Mouse (Mus musculus) frontal cortex, postnatal 10 days (tissue): Measurements from ENCODE around the gene Gm42417.

Source experiments
- DNase-seq, 2 experiments: peaks; one replicate each; pipeline ENCODE4 v3.0.0; 2022; ENCODE audit warnings: low spot score in 2 of 2, mixed read lengths in 1 of 2

The Gm42417 gene

GRCm38 (mm10) chr1:36539186-36539585, at the start of gene Gm42417:
TSS of gene Gm42417 (minus strand) at chr1:36539429.
- DNase-seq: no peak

GRCm38 (mm10) chr1:36587860-36588259, 48.6 kb upstream of the Gm42417 start:
- no peak for DNase-seq

- no peak for DNase-seq
Observed at GRCm38 (mm10) chr1:36586288-36586687, 47.1 kb upstream of the Gm42417 start.

- no peak for DNase-seq
Observed at GRCm38 (mm10) chr1:36583408-36584116, 44.3 kb upstream of the Gm42417 start.

- DNase-seq: no peak
Observed at GRCm38 (mm10) chr1:36582211-36582610, 43.0 kb upstream of the Gm42417 start.

- no peak for DNase-seq
Observed at GRCm38 (mm10) chr1:36581260-36581659, 42.0 kb upstream of the Gm42417 start.

GRCm38 (mm10) chr1:36580384-36581207, 41.4 kb upstream of the Gm42417 start:
- DNase-seq: peak; percentile 55 to 66

- DNase-seq: no peak
Observed at GRCm38 (mm10) chr1:36579974-36580383, 40.8 kb upstream of the Gm42417 start.

GRCm38 (mm10) chr1:36576991-36577675, 37.9 kb upstream of the Gm42417 start:
- no peak for DNase-seq

- no peak for DNase-seq
Observed at GRCm38 (mm10) chr1:36575347-36575746, 36.1 kb upstream of the Gm42417 start.

GRCm38 (mm10) chr1:36574196-36574955, 35.1 kb upstream of the Gm42417 start:
- DNase-seq: no peak

GRCm38 (mm10) chr1:36573524-36573923, 34.3 kb upstream of the Gm42417 start:
- DNase-seq: no peak

GRCm38 (mm10) chr1:36572709-36573108, 33.5 kb upstream of the Gm42417 start:
- DNase-seq: no peak

- DNase-seq: no peak
Observed at GRCm38 (mm10) chr1:36572140-36572700, 33.0 kb upstream of the Gm42417 start.

- DNase-seq: no peak
Observed at GRCm38 (mm10) chr1:36571627-36572026, 32.4 kb upstream of the Gm42417 start.

GRCm38 (mm10) chr1:36570320-36570719, 31.1 kb upstream of the Gm42417 start:
- DNase-seq: no peak

GRCm38 (mm10) chr1:36569694-36570276, 30.6 kb upstream of the Gm42417 start:
- DNase-seq: no peak

GRCm38 (mm10) chr1:36568776-36569175, 29.5 kb upstream of the Gm42417 start:
- DNase-seq: no peak

GRCm38 (mm10) chr1:36567818-36568603, 28.8 kb upstream of the Gm42417 start:
- DNase-seq: no peak

- DNase-seq: no peak
Observed at GRCm38 (mm10) chr1:36566425-36566824, 27.2 kb upstream of the Gm42417 start.
